Mouse (Mus musculus) embryonic facial prominence, embryonic 14.5 days (tissue): Measurements from ENCODE around the gene Ivd. TPM values are rescaled to one million over a fixed set of nuclear protein-coding genes. Genes with fewer than 3 reads are reported as not detected.

Experiments used
- ATAC-seq: fragments of 200-750 bp; cut with Nextera tagmentation; 2 replicates; pipeline ENCODE4 v1.8.0; 2017; ENCODE audit warnings: low read depth, moderate number of reproducible peaks, moderate TSS enrichment
- DNase-seq: peaks from one replicate; pipeline ENCODE4 v3.0.0-alpha.2; 2015; ENCODE audit warnings: low spot score
- H3K27ac ChIP-seq: fragments of 300-500 bp; sonication (generic); replicated peaks from 2 replicates; pipeline ENCODE4 v1.5.1; 2014; ENCODE audit warnings: low read depth, mild to moderate bottlenecking, low read length, moderate library complexity
- H3K27me3 ChIP-seq: fragments of 300-500 bp; sonication (generic); replicated peaks from 2 replicates; pipeline ENCODE4 v1.6.1; 2014; ENCODE audit warnings: low read length; ENCODE audit not compliant: control insufficient read depth, insufficient read depth
- H3K36me3 ChIP-seq: fragments of 300-500 bp; sonication (generic); 2 replicates; pipeline ENCODE4 v1.6.1; 2014; ENCODE audit warnings: low read length, mixed read lengths; ENCODE audit not compliant: control insufficient read depth, insufficient read depth
- H3K4me1 ChIP-seq: fragments of 300-500 bp; sonication (generic); 2 replicates; pipeline ENCODE4 v1.6.1; 2014; ENCODE audit warnings: antibody characterized with exemption, low read length; ENCODE audit not compliant: control insufficient read depth, insufficient read depth
- H3K4me2 ChIP-seq: fragments of 300-500 bp; sonication (generic); 2 replicates; pipeline ENCODE4 v1.6.1; 2014; ENCODE audit warnings: low read depth, mild to moderate bottlenecking, low read length, moderate library complexity, mixed read lengths
- H3K4me3 ChIP-seq: fragments of 300-500 bp; sonication (generic); 2 replicates; pipeline ENCODE4 v1.5.1; 2014; ENCODE audit warnings: low read depth, mild to moderate bottlenecking, low read length
- H3K9ac ChIP-seq: fragments of 300-500 bp; sonication (generic); 2 replicates; pipeline ENCODE4 v1.6.1; 2014; ENCODE audit warnings: low read depth, mild to moderate bottlenecking, low read length, moderate library complexity, mixed read lengths
- H3K9me3 ChIP-seq: fragments of 300-500 bp; sonication (generic); 2 replicates; pipeline ENCODE4 v1.6.1; 2016; ENCODE audit warnings: low read length; ENCODE audit not compliant: control insufficient read depth
- WGBS: fragments of 180-500 bp; shearing (Covaris S2); extraction: QIAGEN DNeasy Blood & Tissue Kit; methylation state at CpG from one replicate; pipeline ENCODE4 v1.1.7; 2014; 5-methylcytosine and 5-hydroxymethylcytosine counted together
- polyA plus RNA-seq: library from polyadenylated mRNA; unstranded; fragments of >200 nt; fragmentation: Nextera tagmentation; extraction: Ambion mirVana; gene quantifications from 2 replicates; pipeline ENCODE4 v1.2.1, GENCODE M21; 2014

Gene Ivd
- polyA plus RNA-seq, 1 experiment from 2014 or later, result 50.7 TPM

DNA sequence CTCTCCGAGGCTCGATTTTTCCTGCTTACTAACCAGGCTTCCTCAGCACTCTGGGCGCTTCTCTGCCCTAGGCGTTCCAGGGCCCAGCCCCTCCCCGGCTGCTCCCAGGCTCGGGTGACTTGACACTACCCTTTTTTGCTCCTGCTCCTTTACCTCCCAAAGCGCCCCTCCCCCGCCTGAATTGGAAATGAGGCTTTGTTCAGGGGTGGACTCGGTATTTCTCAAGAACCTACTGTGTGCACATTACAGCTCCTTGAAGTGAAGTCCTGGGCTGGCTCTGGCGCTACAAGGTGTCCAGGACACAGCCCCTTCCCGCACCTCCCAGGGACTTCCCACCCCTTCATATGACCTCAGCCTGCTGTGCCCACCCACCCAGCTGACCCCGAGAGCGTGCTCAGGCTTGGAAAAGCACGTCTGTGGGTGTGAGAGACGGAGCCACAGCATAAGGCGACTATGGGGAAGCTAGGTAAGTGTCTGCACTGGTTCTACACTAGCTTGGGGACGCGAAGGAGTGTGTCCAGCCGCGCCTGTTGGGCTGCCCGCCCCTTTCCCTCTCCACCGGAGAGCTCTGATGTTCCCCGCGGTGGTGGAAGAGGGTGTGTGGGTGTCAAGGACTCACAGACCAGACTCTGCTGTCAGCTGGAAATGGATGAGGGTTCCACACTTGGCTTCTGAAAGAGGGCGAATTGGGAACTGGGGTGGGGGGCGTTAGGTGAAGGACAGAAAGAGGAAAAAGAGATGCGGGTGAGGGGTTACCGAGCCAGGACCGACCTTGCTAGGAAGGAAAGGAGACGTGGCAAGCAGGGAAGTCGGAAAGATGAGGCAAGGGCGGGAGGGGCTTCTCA, 38.4 kb downstream of the Ivd start, which contains the start of gene Bahd1:
Gene Bahd1 (plus strand): TSS at position 397 of the 845 bp plus-strand sequence.
- ATAC-seq (no peak), DNase-seq (peak; percentile 54)
- H3K4me2 ChIP-seq, result peak within 1 kb of the TSS; percentile 99
- H3K36me3 ChIP-seq, result no peaks in the 10 kb centered on the region
- peak within 1 kb of the TSS; percentile 91 for H3K4me3 ChIP-seq
- H3K27ac ChIP-seq, result peak within 1 kb of the TSS; percentile 72; the same call in 1 of the 2 replicates
- peaks cover 37% of the 10 kb centered on the region for H3K4me1 ChIP-seq
- peaks cover 66% of the 10 kb centered on the region for H3K27me3 ChIP-seq
- peak within 1 kb of the TSS; percentile 79 for H3K9ac ChIP-seq
- no peaks in the 10 kb centered on the region for H3K9me3 ChIP-seq
- WGBS, result 1% methylated on average over 32 of the region's 32 CpGs

DNA sequence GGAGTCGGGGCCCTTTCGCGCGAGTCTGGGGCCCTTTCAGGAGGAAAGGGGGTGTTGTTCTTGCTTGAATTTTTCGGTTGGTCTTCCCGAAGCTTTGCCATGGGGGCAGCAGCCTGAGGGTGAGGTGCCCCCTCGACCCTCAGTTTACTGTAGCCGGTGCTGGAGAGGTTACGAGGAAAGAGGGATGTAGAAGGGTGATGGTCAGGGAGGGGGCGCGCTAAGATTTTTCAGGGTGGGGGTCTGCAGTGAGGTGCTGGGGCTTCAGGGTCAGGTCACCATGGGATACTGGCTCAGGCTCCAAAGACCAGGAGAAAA, 39.0 kb downstream of the Ivd start:
- H3K4me1 ChIP-seq, result peaks cover 37% of the 10 kb centered on the region
- H3K4me2 ChIP-seq, result peak overlapping the region; percentile 99
- H3K27me3 ChIP-seq, result peaks cover 60% of the 10 kb centered on the region
- no peaks in the 10 kb centered on the region for H3K36me3 ChIP-seq
- 2% methylated on average over 11 of the region's 11 CpGs for WGBS
- ATAC-seq (no peak), DNase-seq (no peak)
- H3K9ac ChIP-seq, result peak overlapping the region; percentile 32
- no peaks in the 10 kb centered on the region for H3K9me3 ChIP-seq
- peak overlapping the region; percentile 91 for H3K4me3 ChIP-seq
- H3K27ac ChIP-seq, result no peak overlapping the region

DNA sequence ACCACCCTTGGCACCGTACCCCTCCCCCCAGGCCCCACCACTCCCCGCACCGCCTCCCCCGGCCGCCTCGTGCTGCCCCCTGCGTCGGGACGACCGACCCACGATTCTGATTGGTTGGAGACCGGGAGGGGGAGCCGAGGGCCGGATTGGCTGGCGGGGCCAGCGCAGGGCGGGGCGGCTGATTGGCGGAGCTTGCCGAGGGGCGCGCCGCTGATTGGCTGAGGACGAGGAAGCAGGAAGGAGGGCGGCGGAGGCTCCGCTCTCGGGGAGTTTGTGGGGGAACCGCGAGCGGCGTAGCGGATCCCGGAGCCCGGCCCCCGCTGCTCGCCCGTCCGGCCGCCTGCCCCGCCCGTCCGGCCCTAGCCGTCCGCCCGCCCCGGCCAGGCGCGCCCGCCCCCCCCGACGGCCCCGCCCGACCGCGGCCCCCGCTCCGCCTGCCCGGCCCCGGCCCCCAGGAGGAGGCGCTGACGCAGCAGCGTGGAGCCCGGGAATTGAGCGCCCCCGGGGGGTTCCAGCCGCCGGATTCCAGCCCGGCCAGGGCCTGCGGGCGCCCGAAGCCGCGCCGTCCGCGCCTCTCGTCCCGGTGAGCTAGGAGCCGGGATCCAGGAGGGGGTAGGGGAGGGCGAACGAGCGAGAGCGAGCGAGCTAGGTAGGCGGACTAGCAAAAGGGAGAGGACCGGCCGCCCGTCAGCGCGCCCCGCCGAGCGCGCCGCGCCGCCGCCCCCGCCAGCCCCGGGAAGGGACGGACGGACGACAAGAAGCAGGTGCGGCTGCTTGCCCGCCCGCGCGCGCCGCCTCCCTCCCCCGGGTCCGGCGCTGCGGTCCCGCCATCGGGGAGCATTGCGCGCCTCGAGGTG, 39.6 kb downstream of the Ivd start:
- peak overlapping the region; percentile 99 for H3K4me2 ChIP-seq
- H3K36me3 ChIP-seq, result no peaks in the 10 kb centered on the region
- peaks cover 54% of the 10 kb centered on the region for H3K27me3 ChIP-seq
- peak; percentile 97 for DNase-seq
- H3K9ac ChIP-seq, result peak overlapping the region; percentile 79
- H3K4me1 ChIP-seq, result peaks cover 31% of the 10 kb centered on the region
- 0% methylated on average over 5 of the region's 120 CpGs for WGBS
- peak overlapping the region; percentile 91 for H3K4me3 ChIP-seq
- ATAC-seq, result peak; percentile 94
- peak overlapping the region; percentile 72 for H3K27ac ChIP-seq
- H3K9me3 ChIP-seq, result no peaks in the 10 kb centered on the region

DNA sequence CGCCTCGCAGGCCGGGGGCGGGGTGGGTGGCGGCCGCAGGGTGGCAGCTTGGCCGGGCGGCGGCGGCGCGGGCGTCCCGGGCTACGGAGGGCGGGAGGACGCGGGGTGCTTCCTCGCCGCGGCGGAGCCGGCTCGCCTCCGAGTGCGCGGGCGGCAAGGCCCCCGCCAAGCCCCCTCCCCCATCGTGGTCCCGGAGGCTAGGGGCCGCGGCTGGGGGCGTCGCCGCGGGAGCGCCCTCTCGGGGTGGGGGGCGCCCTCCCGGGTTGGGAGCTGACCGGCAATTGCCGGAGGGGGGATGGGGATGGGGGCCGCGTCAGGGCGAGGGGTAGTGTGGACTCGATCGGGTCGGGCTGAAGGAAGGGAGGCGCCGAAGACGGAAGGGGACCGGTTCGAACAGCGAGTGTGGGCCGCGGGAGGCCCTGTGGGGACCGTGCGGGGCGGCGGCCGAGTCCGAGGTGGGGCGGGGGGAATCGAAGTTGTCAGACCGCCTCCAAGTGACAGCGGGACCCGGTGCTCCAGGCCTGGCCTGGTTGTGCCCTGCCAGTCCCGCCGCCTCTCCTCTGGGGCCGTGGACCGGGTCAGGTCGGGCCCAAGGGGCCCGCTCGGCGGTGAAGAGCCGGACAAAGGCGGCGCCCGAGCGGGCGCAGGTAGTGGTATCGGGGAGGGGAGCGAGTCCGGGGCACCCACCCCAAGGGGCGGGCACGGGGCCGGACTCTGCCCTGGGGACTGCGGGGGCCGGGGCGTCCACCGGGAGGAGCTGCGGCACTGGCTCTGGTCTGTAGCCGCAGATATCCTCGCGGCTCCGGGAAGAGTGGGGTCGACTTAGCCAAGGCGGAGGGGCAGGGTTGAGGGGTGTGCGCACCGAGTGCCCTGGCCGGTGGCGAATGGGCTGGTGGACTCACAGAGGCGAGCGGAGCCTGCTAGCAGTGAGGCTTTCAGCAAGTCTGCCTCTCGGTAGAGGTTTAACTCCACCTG, 40.6 kb downstream of the Ivd start:
- peaks cover 22% of the 10 kb centered on the region for H3K4me1 ChIP-seq
- H3K4me2 ChIP-seq, result peak overlapping the region; percentile 99
- no peaks in the 10 kb centered on the region for H3K9me3 ChIP-seq
- no peaks in the 10 kb centered on the region for H3K36me3 ChIP-seq
- peaks cover 44% of the 10 kb centered on the region for H3K27me3 ChIP-seq
- peak overlapping the region; percentile 91 for H3K4me3 ChIP-seq
- H3K27ac ChIP-seq, result no peak overlapping the region
- peak overlapping the region; percentile 79 for H3K9ac ChIP-seq
- DNase-seq (peak; percentile 31), ATAC-seq (0 out of 2 replicates have a peak, but pooled peaks have one; percentile 9)
- 1% methylated on average over 14 of the region's 106 CpGs for WGBS

GRCm38 (mm10) chr2:118903333-118903741, 41.6 kb downstream of the Ivd start:
- Histone ChIP-seq H3K27me3 (peaks cover 34% of the 10 kb centered on the region), H3K4me1 (peaks cover 19% of the 10 kb centered on the region), H3K4me2 (peak overlapping the region; percentile 99), H3K36me3 (no peaks in the 10 kb centered on the region), H3K9ac (peak overlapping the region; percentile 3; the same call in 1 of the 2 replicates), H3K27ac (no peak overlapping the region), H3K4me3 (peak overlapping the region; percentile 91), H3K9me3 (no peaks in the 10 kb centered on the region)
- 10% methylated on average over 10 of the region's 10 CpGs for WGBS
- DNase-seq (peak; percentile 26), ATAC-seq (no peak)

GRCm38 (mm10) chr2:118905433-118906117, 43.8 kb downstream of the Ivd start:
- H3K4me3 ChIP-seq, result no peak overlapping the region
- no peaks in the 10 kb centered on the region for H3K9me3 ChIP-seq
- no peak overlapping the region for H3K27ac ChIP-seq
- no peak for ATAC-seq
- H3K4me1 ChIP-seq, result peaks cover 14% of the 10 kb centered on the region
- DNase-seq, result no peak
- WGBS, result 84% methylated on average over 7 of the region's 7 CpGs
- H3K27me3 ChIP-seq, result peaks cover 13% of the 10 kb centered on the region
- H3K9ac ChIP-seq, result no peak overlapping the region
- no peaks in the 10 kb centered on the region for H3K36me3 ChIP-seq
- no peak overlapping the region for H3K4me2 ChIP-seq

DNA sequence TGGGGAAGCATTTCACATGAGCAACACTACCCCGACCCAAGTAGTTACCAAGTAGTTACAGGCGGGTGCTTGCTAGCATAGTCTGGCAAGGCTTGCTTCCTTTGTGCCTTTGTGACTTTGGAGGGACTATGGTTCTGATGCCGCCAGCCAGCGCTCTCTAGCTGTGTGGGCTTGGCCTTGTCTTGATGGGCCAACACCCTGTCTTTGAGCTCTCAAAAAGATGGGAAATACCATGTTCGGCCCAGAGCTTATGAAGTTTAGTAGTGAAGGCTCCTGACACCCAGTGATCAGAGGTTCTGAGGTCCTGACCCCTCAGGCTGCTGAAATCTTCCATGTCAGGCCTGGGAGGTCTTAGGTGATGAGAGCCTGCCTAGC, 44.4 kb downstream of the Ivd start:
- H3K27ac ChIP-seq, result no peak overlapping the region
- 78% methylated on average over 5 of the region's 5 CpGs for WGBS
- no peak for ATAC-seq
- H3K9me3 ChIP-seq, result no peaks in the 10 kb centered on the region
- no peak overlapping the region for H3K9ac ChIP-seq
- H3K4me3 ChIP-seq, result no peak overlapping the region
- DNase-seq, result no peak
- peaks cover 9% of the 10 kb centered on the region; the same call in 1 of the 2 replicates for H3K27me3 ChIP-seq
- peaks cover 14% of the 10 kb centered on the region for H3K4me1 ChIP-seq
- no peaks in the 10 kb centered on the region for H3K36me3 ChIP-seq
- H3K4me2 ChIP-seq, result no peak overlapping the region
